Mouse (Mus musculus) myocyte (in vitro differentiated cells): ENCODE measurements around the gene Krt10.

Experiments used
- MAX ChIP-seq: IDR thresholded peaks from one replicate; pipeline ENCODE4 v1.6.1; 2011; ENCODE audit warnings: low read depth, mild to moderate bottlenecking, control low read depth
- POLR2A ChIP-seq: IDR thresholded peaks from one replicate; pipeline ENCODE4 v1.6.1; 2011; ENCODE audit warnings: low read depth, mild to moderate bottlenecking, control low read depth, moderate library complexity; ENCODE audit not compliant: insufficient read length
- TCF12 ChIP-seq: IDR thresholded peaks from one replicate; pipeline ENCODE4 v1.6.1; 2011; ENCODE audit warnings: mild to moderate bottlenecking, control low read depth; ENCODE audit not compliant: poor library complexity, insufficient read depth, severe bottlenecking

DNA sequence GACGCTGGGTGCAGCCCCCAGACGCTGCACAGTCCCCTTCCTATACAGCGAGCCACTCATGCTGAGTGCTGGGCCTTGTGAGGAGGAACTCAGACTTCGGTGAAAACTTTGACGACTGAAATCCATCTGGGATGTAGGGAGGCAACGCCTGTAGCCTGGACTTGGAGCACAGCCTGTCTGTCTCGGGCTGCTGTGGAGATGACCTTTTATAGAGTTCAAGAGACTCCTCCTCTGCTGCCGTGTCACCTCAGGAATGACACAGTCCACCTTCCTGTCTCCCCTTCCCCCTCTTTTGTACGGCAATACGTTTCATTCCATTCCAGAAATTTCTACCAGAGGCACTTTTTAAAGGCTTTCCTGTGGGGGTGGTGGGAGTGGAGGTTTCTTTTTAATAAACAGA, 48.8 kb upstream of the Krt10 start, which contains the start of gene Krt20:
- TF ChIP-seq MAX (no peak), POLR2A (no peak), TCF12 (no peak)
